Mouse (Mus musculus) liver, embryonic 14.5 days (tissue): Measurements from ENCODE around the gene Tgfb1. TPM values are rescaled to one million over a fixed set of nuclear protein-coding genes. Genes with fewer than 3 reads are reported as not detected.
"Not testable (repeated sequence)": the region's sequence is repeated elsewhere in the genome, so short reads cannot be mapped to it uniquely, and the experiment has no call there.

Experiments
- ATAC-seq: fragments of 200-750 bp; cut with Nextera tagmentation; 2 replicates; pipeline ENCODE4 v1.8.0; 2017; ENCODE audit warnings: moderate number of reproducible peaks, mild to moderate bottlenecking, moderate library complexity; ENCODE audit not compliant: insufficient read depth
- DNase-seq, 3 experiments: peaks; one replicate each; pipeline ENCODE4 v3.0.0-alpha.2; 2012 to 2013; ENCODE audit warnings: low read depth in 3 of 3, low spot score in 3 of 3
- H3K27ac ChIP-seq: fragments of 300-500 bp; sonication (generic); 2 replicates; pipeline ENCODE4 v1.5.1; 2014; ENCODE audit warnings: moderate library complexity, mild to moderate bottlenecking, control low read depth, inconsistent platforms
- H3K27me3 ChIP-seq: fragments of 300-500 bp; sonication (generic); 2 replicates; pipeline ENCODE4 v1.6.1; 2014; ENCODE audit warnings: mild to moderate bottlenecking, low read length, moderate library complexity; ENCODE audit not compliant: control insufficient read depth, insufficient read depth
- H3K36me3 ChIP-seq: fragments of 300-500 bp; sonication (generic); replicated peaks from 2 replicates; pipeline ENCODE4 v1.6.1; 2014; ENCODE audit warnings: low read depth; ENCODE audit not compliant: control insufficient read depth, insufficient read depth
- H3K4me1 ChIP-seq, 2 experiments: fragments of 200-500 bp in 1 of 2; fragments of 300-500 bp in 1 of 2; sonication (generic) in 1 of 2; replicated peaks; 2 replicates each; pipeline ENCODE4 v1.6.1; 2012 to 2014; ENCODE audit warnings: antibody characterized with exemption in 1 of 2, inconsistent platforms in 1 of 2, low read length in 1 of 2; ENCODE audit not compliant: control insufficient read depth in 2 of 2, insufficient read depth in 2 of 2
- H3K4me2 ChIP-seq: fragments of 300-500 bp; sonication (generic); 2 replicates; pipeline ENCODE4 v1.6.1; 2014; ENCODE audit warnings: low read depth, mild to moderate bottlenecking, control low read depth, moderate library complexity
- H3K4me3 ChIP-seq, 2 experiments: fragments of 200-500 bp in 1 of 2; fragments of 300-500 bp in 1 of 2; sonication (generic) in 1 of 2; 2 replicates each; pipeline ENCODE4 v1.5.1; 2012 to 2014; ENCODE audit warnings: low read depth in 2 of 2, low read length in 2 of 2, mild to moderate bottlenecking in 2 of 2, control low read depth in 1 of 2, inconsistent platforms in 1 of 2, moderate library complexity in 1 of 2; ENCODE audit not compliant: insufficient read depth in 1 of 2
- H3K9ac ChIP-seq: fragments of 300-500 bp; sonication (generic); replicated peaks from 2 replicates; pipeline ENCODE4 v1.6.1; 2014; ENCODE audit warnings: mild to moderate bottlenecking, control low read depth, moderate library complexity
- H3K9me3 ChIP-seq: fragments of 300-500 bp; sonication (generic); 2 replicates; pipeline ENCODE4 v1.6.1; 2016; ENCODE audit warnings: low read length, mixed read lengths; ENCODE audit not compliant: control insufficient read depth
- CTCF ChIP-seq: IDR thresholded peaks from 2 replicates; pipeline ENCODE4 v1.5.1; 2016; ENCODE audit warnings: antibody characterized with exemption, low read depth, control low read depth
- EP300 ChIP-seq: IDR thresholded peaks from 2 replicates; pipeline ENCODE4 v1.6.1; 2016; ENCODE audit warnings: antibody characterized with exemption, low read depth
- WGBS: fragments of 180-500 bp; shearing (Covaris S2); extraction: QIAGEN DNeasy Blood & Tissue Kit; methylation state at CpG from one replicate; pipeline ENCODE4 v1.1.7; 2014; ENCODE audit not compliant: insufficient replicate concordance; 5-methylcytosine and 5-hydroxymethylcytosine counted together
- polyA plus RNA-seq, 2 experiments: library from polyadenylated mRNA; depleted of rRNA in 1 of 2; stranded (reverse) in 1 of 2; unstranded in 1 of 2; fragments of >200 nt; fragmentation: Nextera tagmentation in 1 of 2; extraction: Ambion mirVana in 1 of 2; gene quantifications; 2 replicates each; pipeline versions ENCODE4 v1.2.1 to v1.2.3; 2012 to 2014

The Tgfb1 gene
- polyA plus RNA-seq, 2 experiments: 3.9 to 18.5 TPM

DNA sequence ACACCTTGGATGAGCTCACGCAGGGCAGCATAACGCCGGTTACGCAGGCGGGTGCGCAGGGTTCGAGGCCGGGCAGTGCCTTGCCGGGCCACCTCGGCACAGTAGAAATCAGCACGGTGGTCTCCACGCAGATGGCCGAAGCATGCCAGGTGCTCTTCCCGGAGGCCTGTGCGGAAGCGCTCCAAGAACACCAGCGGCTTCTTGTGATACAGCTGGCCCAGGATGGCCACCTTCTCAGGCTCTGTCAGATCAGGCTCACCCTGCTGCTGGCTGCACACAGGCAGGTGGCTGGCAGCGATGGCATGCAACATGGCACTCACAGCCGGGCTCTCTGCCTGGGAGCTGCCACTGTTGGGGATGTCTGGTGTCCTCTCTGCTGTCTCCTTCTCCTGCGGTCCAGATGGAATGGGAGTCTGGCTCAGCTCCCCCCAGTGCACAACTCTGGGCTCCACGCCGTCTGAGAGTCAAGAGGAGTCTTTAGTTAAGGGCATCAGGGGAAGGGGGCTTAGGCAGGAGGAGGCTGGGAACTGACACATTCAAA, 29.0 kb downstream of the Tgfb1 start:
- Histone ChIP-seq H3K4me1 (peaks cover 11 to 20% of the 10 kb centered on the region in 2 experiments), H3K36me3 (peaks cover 43% of the 10 kb centered on the region), H3K4me3 (no peak overlapping the region), H3K9ac (no peak overlapping the region), H3K27ac (no peak overlapping the region), H3K4me2 (no peak overlapping the region), H3K9me3 (no peaks in the 10 kb centered on the region), H3K27me3 (no peaks in the 10 kb centered on the region)
- no peak for ATAC-seq
- DNase-seq: no peak
- TF ChIP-seq EP300: no peak
- TF ChIP-seq CTCF: no peak
- WGBS: 88% methylated on average over 22 of the region's 22 CpGs

GRCm38 (mm10) chr7:25717478-25717877, 30.7 kb downstream of the Tgfb1 start:
- Histone ChIP-seq H3K27ac (no peak overlapping the region), H3K4me3 (peak overlapping the region in 1 of 2 experiments; percentile 76; a peak in 2 of 4 replicates), H3K4me1 (peaks cover 11 to 18% of the 10 kb centered on the region in 2 experiments), H3K27me3 (no peaks in the 10 kb centered on the region), H3K9me3 (no peaks in the 10 kb centered on the region), H3K9ac (peak overlapping the region; percentile 76; the same call in 1 of the 2 replicates), H3K4me2 (peak overlapping the region; percentile 86), H3K36me3 (peaks cover 55% of the 10 kb centered on the region)
- ATAC-seq (no peak), DNase-seq (no peak)
- WGBS: 77% methylated on average over 3 of the region's 3 CpGs
- TF ChIP-seq EP300 (no peak), CTCF (no peak)

GRCm38 (mm10) chr7:25718788-25719417, 32.1 kb downstream of the Tgfb1 start, which contains the start of gene Ccdc97:
Ccdc97 (minus strand) TSS chr7:25719088.
- Histone ChIP-seq H3K4me2 (peak within 1 kb of the TSS; percentile 86), H3K9ac (peak within 1 kb of the TSS; percentile 76), H3K4me1 (peaks cover 11 to 20% of the 10 kb centered on the region in 2 experiments), H3K27ac (peak within 1 kb of the TSS; percentile 48), H3K9me3 (no peaks in the 10 kb centered on the region), H3K27me3 (no peaks in the 10 kb centered on the region), H3K4me3 (peak within 1 kb of the TSS; percentile 76 to 98), H3K36me3 (peaks cover 55% of the 10 kb centered on the region)
- DNase-seq: peak; percentile 91 to 93 (median 92)
- ATAC-seq: peak; percentile 77
- peak; percentile 33; the same call in 1 of the 2 replicates for TF ChIP-seq EP300
- no peak for TF ChIP-seq CTCF
- WGBS: 2% methylated on average over 32 of the region's 32 CpGs

DNA sequence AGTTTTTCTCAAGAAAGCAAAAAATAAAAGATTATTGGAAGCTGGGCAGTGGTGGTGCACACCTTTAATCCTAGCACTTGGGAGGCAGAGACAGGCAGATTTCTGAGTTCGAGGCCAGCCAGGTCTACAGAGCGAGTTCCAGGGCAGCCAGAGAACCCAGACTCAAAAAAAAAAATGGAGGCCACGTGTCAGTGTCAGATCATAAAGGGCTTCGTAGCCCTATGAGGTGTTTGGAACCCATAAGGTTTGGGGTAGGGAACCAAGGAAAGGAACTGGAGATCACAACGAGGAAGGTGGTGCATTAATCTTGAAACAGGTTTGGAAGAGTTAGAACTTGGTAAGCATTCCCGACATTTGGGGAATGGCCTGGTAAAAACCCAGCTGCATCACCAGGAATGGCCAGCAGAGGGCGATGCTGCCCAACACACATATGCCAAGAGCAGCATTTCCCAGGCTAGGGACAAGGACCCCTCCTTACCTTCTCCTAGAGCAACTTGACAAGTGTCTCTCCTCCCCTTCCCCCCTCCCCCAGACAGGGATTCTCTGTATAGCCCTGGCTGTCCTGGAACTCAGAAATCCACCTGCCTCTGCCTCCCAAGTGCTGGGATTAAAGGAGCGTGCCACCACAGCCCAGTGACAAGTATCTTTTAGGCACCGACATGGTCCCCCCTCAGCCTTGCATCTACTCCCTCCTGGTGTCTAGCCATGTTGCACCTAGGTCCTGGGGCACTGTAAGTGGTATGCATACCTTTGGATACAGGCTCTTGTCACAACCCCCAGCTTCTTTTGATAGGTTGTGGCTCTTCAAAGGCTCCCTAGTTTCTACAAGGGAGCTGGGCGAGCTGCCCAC, 33.2 kb downstream of the Tgfb1 start:
- WGBS: 47% methylated on average over 10 of the region's 10 CpGs
- Histone ChIP-seq H3K4me2 (peak overlapping the region; percentile 86), H3K4me1 (peaks cover 11 to 20% of the 10 kb centered on the region in 2 experiments), H3K9ac (peak overlapping the region; percentile 76; the same call in 1 of the 2 replicates), H3K9me3 (no peaks in the 10 kb centered on the region), H3K36me3 (peaks cover 55% of the 10 kb centered on the region), H3K27ac (peak overlapping the region; percentile 48), H3K4me3 (peak overlapping the region in 1 of 2 experiments; percentile 76; a peak in 1 of 4 replicates), H3K27me3 (no peaks in the 10 kb centered on the region)
- TF ChIP-seq CTCF: peak; percentile 97
- no peak for TF ChIP-seq EP300
- DNase-seq: peak; percentile 43 to 53 (median 50)
- no peak for ATAC-seq

- Histone ChIP-seq H3K27me3 (no peaks in the 10 kb centered on the region), H3K27ac (no peak overlapping the region), H3K9ac (no peak overlapping the region), H3K4me1 (peaks cover 11 to 20% of the 10 kb centered on the region in 2 experiments), H3K9me3 (no peaks in the 10 kb centered on the region), H3K36me3 (peaks cover 55% of the 10 kb centered on the region), H3K4me3 (no peak overlapping the region), H3K4me2 (no peak overlapping the region)
- WGBS: 83% methylated on average over 5 of the region's 5 CpGs
- ATAC-seq (no peak), DNase-seq (no peak)
- TF ChIP-seq CTCF (no peak), EP300 (no peak)
Observed at GRCm38 (mm10) chr7:25720760-25721159, 34.0 kb downstream of the Tgfb1 start.

DNA sequence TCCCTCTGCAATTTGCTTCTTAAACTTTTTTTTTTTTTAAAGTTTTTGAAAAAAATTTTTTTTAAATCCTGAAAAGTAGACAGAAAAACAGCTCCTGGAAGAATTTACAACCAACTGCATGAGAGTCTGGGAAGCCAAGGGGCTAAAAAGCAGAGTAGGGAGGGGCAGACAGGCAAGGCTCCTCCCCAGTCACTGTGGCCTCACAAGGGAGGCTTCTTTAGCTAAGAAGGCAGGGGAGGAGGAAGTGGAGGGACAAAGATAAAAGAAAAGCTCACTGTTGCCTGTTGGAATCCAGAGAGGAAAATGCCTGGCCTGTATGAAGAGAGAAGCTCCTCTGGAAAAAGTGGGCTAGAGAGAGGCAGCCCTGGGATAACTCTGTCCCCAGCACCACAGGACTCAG, 35.0 kb downstream of the Tgfb1 start:
- peak overlapping the region; percentile 27; the same call in 1 of the 2 replicates for H3K27ac ChIP-seq

More for the DNA sequence above, 35.0 kb downstream of the Tgfb1 start:
- H3K4me2 ChIP-seq, H3K9ac ChIP-seq, H3K4me3 ChIP-seq, H3K27me3 ChIP-seq, H3K9me3 ChIP-seq, DNase-seq: not testable (repeated sequence)
- H3K36me3 ChIP-seq: peaks cover 62% of the 10 kb centered on the region
- peak; percentile 41 for ATAC-seq
- peaks cover 11 to 20% of the 10 kb centered on the region in 2 experiments for H3K4me1 ChIP-seq
